Mouse (Mus musculus): ENCODE measurements around the gene Mb21d2.

- TF ChIP-seq GATA1 (IDR thresholded peaks at IDR 0.05; ENCODE audit: borderline replicate concordance, low read length) (no peak), FLI1 (IDR thresholded peaks at IDR 0.05; ENCODE audit: low read length) (no peak)
These were observed 32.9 kb downstream of the Mb21d2 start for GRCm38 (mm10) chr16:28896571-28896970.
